Mouse (Mus musculus) common myeloid progenitor, adult 5-6 weeks (primary cell): ENCODE results near the gene Map7. TPM values are rescaled to one million over a fixed set of nuclear protein-coding genes. Genes with fewer than 3 reads are reported as not detected.

Source experiments
- ATAC-seq: replicated peaks from 2 replicates; pipeline ENCODE4 v1.8.0; 2016; ENCODE audit warnings: low read depth, mild to moderate bottlenecking, moderate TSS enrichment, inconsistent platforms; ENCODE audit not compliant: poor library complexity, severe bottlenecking
- total RNA-seq: library from RNA; stranded (forward); fragments of 200-1000, 187-1606 nt; gene quantifications from 2 replicates; pipeline ENCODE4 v1.2.3, GENCODE M21; 2017

Map7 gene
- total RNA-seq, 1 experiment from 2014 or later, result 47.9 TPM

- no peak for ATAC-seq
Observed at GRCm38 (mm10) chr10:20326226-20326625, 178.0 kb downstream of the Map7 start.

Other genes starting within 250 kb of the Map7 start
- 15.3 and 35.2 TPM in 2 replicates for gene Pex7, start 240.8 kb upstream of the Map7 start, total RNA-seq
- gene Map3k5, start 214.0 kb upstream of the Map7 start, total RNA-seq, result 19.0 and 22.0 TPM in 2 replicates
- gene Bclaf1, start 164.0 kb downstream of the Map7 start, total RNA-seq, result 667 and 727 TPM in 2 replicates
- gene Mtfr2, start 199.3 kb downstream of the Map7 start, total RNA-seq, result 16.6 and 22.9 TPM in 2 replicates